Mouse (Mus musculus) G1E (cell line): ENCODE data around the gene Fam19a2.

ENCODE experiments used
- CTCF ChIP-seq: IDR thresholded peaks from 2 replicates; pipeline ENCODE4 v1.5.1; 2012; ENCODE audit warnings: low read depth, low read length, inconsistent platforms, mixed read lengths
- GATA1 ChIP-seq: IDR thresholded peaks from 2 replicates; pipeline ENCODE4 v1.6.1; 2012; ENCODE audit warnings: borderline replicate concordance, low read length, inconsistent platforms, mixed read lengths
- POLR2AphosphoS5 ChIP-seq: IDR thresholded peaks from 2 replicates; pipeline ENCODE4 v1.6.1; 2012; ENCODE audit warnings: low read depth, low read length, inconsistent platforms; ENCODE audit not compliant: insufficient replicate concordance
- TAL1 ChIP-seq: conservative IDR thresholded peaks from 2 replicates; pipeline ENCODE4 v1.6.1; 2012; ENCODE audit warnings: low read depth, low read length, inconsistent platforms, mixed read lengths

- TF ChIP-seq CTCF = no peak
- TF ChIP-seq GATA1 = no peak
- TF ChIP-seq TAL1 = no peak
- TF ChIP-seq POLR2AphosphoS5 = no peak
These were observed 138.7 kb downstream of the Fam19a2 start for GRCm38 (mm10) chr10:123402460-123402859.
